8 mouse cellular contexts compared by ENCODE assay signal in genomic region chrX:94431548-94432375, GRCm38 (mm10).
DNase-seq lines count a peak whose midpoint lies in the region; ATAC-seq and TF ChIP-seq lines count a peak whose summit lies in the region.

No protein-coding gene starts in this region.

- H3K27ac ChIP-seq in kidney, postnatal 0 days: no peak overlapping the region
- H3K27ac ChIP-seq in midbrain, embryonic 15.5 days: no peak overlapping the region

- H3K27me3 ChIP-seq in kidney, postnatal 0 days (ENCODE audit: insufficient read depth, low read length): no peaks in the 10 kb centered on the region
- peaks cover 5% of the 10 kb centered on the region for H3K27me3 ChIP-seq in midbrain, embryonic 15.5 days (replicated peaks)

- WGBS in kidney, postnatal 0 days: 38% methylated on average over 9 of the region's 9 CpGs
- 44% methylated on average over 9 of the region's 9 CpGs for WGBS in midbrain, embryonic 15.5 days

- H3K4me1 ChIP-seq in kidney, postnatal 0 days (replicated peaks; ENCODE audit: insufficient read depth, low read length): no peaks in the 10 kb centered on the region
- H3K4me1 ChIP-seq in midbrain, embryonic 15.5 days: no peaks in the 10 kb centered on the region

- peak; percentile 17 for DNase-seq in adrenal gland, postnatal 14 days
- no peak for DNase-seq in adrenal gland, adult 8-10 months
- peak; percentile 28 for DNase-seq in right cerebral cortex, adult 18-20 months
- DNase-seq in right cerebral cortex, postnatal 14 days: no peak
- peak; percentile 6 for DNase-seq in fibroblast of lung, adult 2 months (ENCODE audit: low read depth)
- DNase-seq in kidney, postnatal 0 days (ENCODE audit: low spot score): peak; percentile 64
- DNase-seq in spleen, postnatal 10 days (ENCODE audit: low spot score in 2 of 2): no peak

- 0 out of 2 replicates have a peak, but pooled peaks have one; percentile 40 for ATAC-seq in kidney, postnatal 0 days (replicated peaks; ENCODE audit: low FRiP score, low read depth)
- peak; percentile 87 for ATAC-seq in midbrain, embryonic 15.5 days (replicated peaks)

- H3K36me3 ChIP-seq in kidney, postnatal 0 days (ENCODE audit: insufficient read depth, low read length): no peaks in the 10 kb centered on the region
- H3K36me3 ChIP-seq in midbrain, embryonic 15.5 days (replicated peaks): no peaks in the 10 kb centered on the region

- no peak overlapping the region for H3K4me3 ChIP-seq in kidney, postnatal 0 days (replicated peaks; ENCODE audit: low read depth, low read length)
- no peak overlapping the region for H3K4me3 ChIP-seq in midbrain, embryonic 15.5 days

- peak; percentile 71 for TF ChIP-seq CTCF in kidney, postnatal 0 days (IDR thresholded peaks at IDR 0.05; ENCODE audit: low read depth)

- no peaks in the 10 kb centered on the region for H3K9me3 ChIP-seq in kidney, postnatal 0 days (replicated peaks; ENCODE audit: low read length)
- H3K9me3 ChIP-seq in midbrain, embryonic 15.5 days: no peaks in the 10 kb centered on the region

- no peak overlapping the region for H3K9ac ChIP-seq in kidney, postnatal 0 days (ENCODE audit: low read depth, low read length)
- no peak overlapping the region for H3K9ac ChIP-seq in midbrain, embryonic 15.5 days

- H3K4me2 ChIP-seq in kidney, postnatal 0 days (ENCODE audit: low read length): no peak overlapping the region
- H3K4me2 ChIP-seq in midbrain, embryonic 15.5 days: no peak overlapping the region

Comparison
In these comparisons a context has a peak if more than half of its experiments do, and no peak if none do; other contexts are left out.
1. DNase-seq: peak in adrenal gland, postnatal 14 days (single experiment), right cerebral cortex, adult 18-20 months (single experiment), fibroblast of lung, adult 2 months (single experiment) and kidney, postnatal 0 days (single experiment); none in adrenal gland, adult 8-10 months (single experiment), right cerebral cortex, postnatal 14 days (single experiment) and spleen, postnatal 10 days (0 of 2).